Mouse (Mus musculus): ENCODE results near the gene Rbms1. TPM values are rescaled to one million over a fixed set of nuclear protein-coding genes. Genes with fewer than 3 reads are reported as not detected.
A peak's percentile ranks its signal among the peaks of the same experiment; 100 is the strongest.

The Rbms1 gene
- total and polyA plus RNA-seq, 3 experiments = 10.1 to 27.4 TPM; not detected in 1

GRCm38 (mm10) chr2:60883043-60883365 is 80.0 kb downstream of the Rbms1 start:
- Histone ChIP-seq H3K27me3 (ENCODE audit: control insufficient read depth in 1 of 2, insufficient read depth in 2 of 2, low read length in 2 of 2) (peaks cover 0 to under 1% of the 10 kb centered on the region in 2 experiments; a peak in 1 of 4 replicates), H3K9me3 (replicated peaks; ENCODE audit: insufficient read depth, low read length) (no peaks in the 10 kb centered on the region), H3K9ac (ENCODE audit: control insufficient read depth, low read depth, low read length, poor library complexity, severe bottlenecking) (no peak overlapping the region), H3K27ac (ENCODE audit: control insufficient read depth, low read depth, low read length) (no peak overlapping the region), H3K79me2 (ENCODE audit: control insufficient read depth, insufficient read depth, low read length, poor library complexity) (peaks cover 2% of the 10 kb centered on the region; the same call in 1 of the 2 replicates), H3K36me3 (ENCODE audit: control insufficient read depth in 1 of 2, insufficient read depth in 2 of 2, low read length in 2 of 2) (peaks cover 0 to 11% of the 10 kb centered on the region in 2 experiments; a peak in 2 of 4 replicates), H3K4me1 (ENCODE audit: control insufficient read depth in 1 of 2, insufficient read depth in 2 of 2, low read length in 2 of 2) (peaks cover 0 to 3% of the 10 kb centered on the region in 2 experiments; a peak in 3 of 4 replicates), H3K4me3 (ENCODE audit: control insufficient read depth in 1 of 2, insufficient read depth in 1 of 2, low read depth in 2 of 2, low read length in 2 of 2) (no peak overlapping the region)
- DNase-seq (ENCODE audit: low read depth, low spot score) = no peak
- TF ChIP-seq NRF1 (IDR thresholded peaks at IDR 0.05; ENCODE audit: insufficient read depth, low read depth, low read length, poor library complexity, severe bottlenecking) (no peak), MYB (IDR thresholded peaks at IDR 0.05; ENCODE audit: low read depth, low read length) (no peak), MAFK (IDR thresholded peaks at IDR 0.05; ENCODE audit: borderline replicate concordance, low read depth, low read length) (no peak), ZMIZ1 (IDR thresholded peaks at IDR 0.05; ENCODE audit: low read depth, low read length) (no peak), RCOR1 (IDR thresholded peaks at IDR 0.05; ENCODE audit: low read depth, low read length) (no peak), JUND (IDR thresholded peaks at IDR 0.05; ENCODE audit: low read depth, low read length) (no peak), ZNF384 (IDR thresholded peaks at IDR 0.05; ENCODE audit: low read depth, low read length) (no peak), TAL1 (IDR thresholded peaks at IDR 0.05; ENCODE audit: low read length) (no peak), HCFC1 (IDR thresholded peaks at IDR 0.05; ENCODE audit: low read depth, low read length) (no peak), ZKSCAN1 (IDR thresholded peaks at IDR 0.05; ENCODE audit: low read depth, low read length) (no peak)

DNA sequence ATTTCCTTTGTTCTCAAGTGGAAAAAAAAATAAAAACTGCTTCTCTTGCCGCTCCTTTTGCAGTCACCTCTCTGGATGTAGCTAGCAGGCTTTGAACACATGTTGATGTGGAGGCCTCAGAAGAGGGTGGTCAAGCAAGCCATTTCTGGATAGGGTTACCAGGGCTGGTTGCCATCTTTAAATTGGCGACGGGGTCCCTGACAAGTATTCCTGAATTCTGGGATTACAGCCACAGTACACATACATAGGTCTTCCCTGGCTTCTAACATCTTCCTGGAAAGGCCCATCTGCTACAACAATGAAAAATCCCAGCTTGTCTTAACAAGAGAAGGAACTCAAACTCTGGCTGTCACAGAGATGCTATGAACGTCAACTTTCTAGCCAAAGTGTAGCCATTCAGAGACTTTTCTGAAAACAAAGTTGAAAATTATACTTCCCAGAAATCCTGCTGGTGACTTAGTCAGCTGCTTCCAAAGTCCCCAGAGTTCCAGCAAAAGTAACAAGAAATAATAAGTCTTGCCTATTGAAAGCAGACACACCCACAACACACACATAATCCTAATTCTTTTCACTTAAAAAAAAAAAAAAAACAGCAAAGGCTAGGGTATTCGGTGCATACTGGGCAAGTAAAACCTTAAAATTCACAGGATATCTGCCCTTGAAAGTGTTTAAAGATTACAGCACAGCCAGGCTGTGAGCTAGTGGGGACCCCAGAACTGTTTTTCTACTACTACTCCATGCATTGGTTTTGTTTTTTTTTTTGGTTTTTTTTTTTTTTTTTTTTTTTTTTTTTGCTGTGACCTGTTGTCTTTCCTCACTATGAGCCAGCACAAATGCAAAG is 80.6 kb downstream of the Rbms1 start:
- peaks cover 0 to 3% of the 10 kb centered on the region in 2 experiments; a peak in 3 of 4 replicates for H3K4me1 ChIP-seq (ENCODE audit: control insufficient read depth in 1 of 2, insufficient read depth in 2 of 2, low read length in 2 of 2)
- H3K27me3 ChIP-seq (ENCODE audit: control insufficient read depth in 1 of 2, insufficient read depth in 2 of 2, low read length in 2 of 2) = no peaks in the 10 kb centered on the region
- H3K36me3 ChIP-seq (ENCODE audit: control insufficient read depth in 1 of 2, insufficient read depth in 2 of 2, low read length in 2 of 2) = peaks cover 0 to 11% of the 10 kb centered on the region in 2 experiments; a peak in 2 of 4 replicates
- H3K4me3 ChIP-seq (ENCODE audit: control insufficient read depth in 1 of 2, insufficient read depth in 1 of 2, low read depth in 2 of 2, low read length in 2 of 2) = no peak overlapping the region
- H3K9me3 ChIP-seq (replicated peaks; ENCODE audit: insufficient read depth, low read length) = no peaks in the 10 kb centered on the region
- TF ChIP-seq NRF1 (IDR thresholded peaks at IDR 0.05; ENCODE audit: insufficient read depth, low read depth, low read length, poor library complexity, severe bottlenecking) (no peak), ZNF384 (IDR thresholded peaks at IDR 0.05; ENCODE audit: low read depth, low read length) (peak; percentile 58)
- DNase-seq (ENCODE audit: low read depth, low spot score) = no peak
- H3K27ac ChIP-seq (ENCODE audit: control insufficient read depth, low read depth, low read length) = no peak overlapping the region
- H3K9ac ChIP-seq (ENCODE audit: control insufficient read depth, low read depth, low read length, poor library complexity, severe bottlenecking) = no peak overlapping the region
- H3K79me2 ChIP-seq (ENCODE audit: control insufficient read depth, insufficient read depth, low read length, poor library complexity) = peaks cover 2% of the 10 kb centered on the region; the same call in 1 of the 2 replicates

GRCm38 (mm10) chr2:60881571-60882041 is 81.4 kb downstream of the Rbms1 start:
- H3K36me3 ChIP-seq (ENCODE audit: control insufficient read depth in 1 of 2, insufficient read depth in 2 of 2, low read length in 2 of 2) = peaks cover 0 to 11% of the 10 kb centered on the region in 2 experiments; a peak in 2 of 4 replicates
- TF ChIP-seq CTCF (IDR thresholded peaks at IDR 0.05 in 2 of 3, conservative IDR thresholded peaks at IDR 0.05 in 1 of 3; ENCODE audit: control insufficient read depth in 1 of 3, insufficient read depth in 1 of 3, low read depth in 2 of 3, low read length in 3 of 3, poor library complexity in 1 of 3, severe bottlenecking in 1 of 3) = no peak
- peak; percentile 4; the same call in 1 of the 2 replicates for TF ChIP-seq ZNF384 (IDR thresholded peaks at IDR 0.05; ENCODE audit: low read depth, low read length)
- peak; percentile 35 for DNase-seq (ENCODE audit: low read depth, low spot score)
- no peak overlapping the region for H3K27ac ChIP-seq (ENCODE audit: control insufficient read depth, low read depth, low read length)
- H3K9me3 ChIP-seq (replicated peaks; ENCODE audit: insufficient read depth, low read length) = no peaks in the 10 kb centered on the region
- peaks cover 2% of the 10 kb centered on the region; the same call in 1 of the 2 replicates for H3K79me2 ChIP-seq (ENCODE audit: control insufficient read depth, insufficient read depth, low read length, poor library complexity)
- H3K27me3 ChIP-seq (ENCODE audit: control insufficient read depth in 1 of 2, insufficient read depth in 2 of 2, low read length in 2 of 2) = no peaks in the 10 kb centered on the region
- H3K4me1 ChIP-seq (ENCODE audit: control insufficient read depth in 1 of 2, insufficient read depth in 2 of 2, low read length in 2 of 2) = peaks cover 0 to 3% of the 10 kb centered on the region in 2 experiments; a peak in 3 of 4 replicates
- peak overlapping the region; percentile 40 to 68 for H3K4me3 ChIP-seq (ENCODE audit: control insufficient read depth in 1 of 2, insufficient read depth in 1 of 2, low read depth in 2 of 2, low read length in 2 of 2)
- H3K9ac ChIP-seq (ENCODE audit: control insufficient read depth, low read depth, low read length, poor library complexity, severe bottlenecking) = peak overlapping the region; percentile 63
